In the genomic region with DNA sequence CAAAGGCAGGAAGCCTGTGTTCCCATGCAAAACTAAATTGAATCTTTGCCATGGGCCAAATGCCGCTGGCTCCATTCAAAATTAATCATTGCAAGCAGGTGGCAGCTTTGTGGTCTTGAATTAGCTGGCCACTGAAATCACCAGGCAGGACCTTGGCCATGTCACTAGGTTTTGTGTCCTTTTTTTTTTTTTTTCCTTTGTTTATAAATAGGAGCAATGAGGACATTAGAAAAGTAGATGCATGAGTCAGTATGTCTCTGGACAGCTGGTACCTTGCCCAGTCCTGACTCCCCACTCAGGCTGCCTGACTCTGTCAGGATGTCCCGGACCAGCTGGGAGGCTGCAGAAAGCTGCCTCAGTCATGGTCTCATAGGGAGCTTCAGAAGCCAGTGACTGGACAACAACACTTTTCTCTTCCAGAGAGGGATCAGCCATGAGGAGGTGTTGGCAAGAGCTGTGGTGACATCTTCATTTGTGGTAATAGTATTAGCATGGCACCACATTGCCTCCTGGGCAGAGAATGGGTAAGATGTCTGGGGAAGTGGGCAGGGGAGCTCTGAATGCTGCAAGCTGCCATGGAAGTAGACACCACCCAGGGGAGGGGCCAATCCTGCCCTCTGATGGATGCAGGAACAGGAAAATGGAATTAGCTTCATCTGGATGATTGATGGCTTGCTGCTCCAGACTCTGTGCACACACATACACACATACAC, we compare ENCODE assay signal across 12 mouse cellular contexts. TPM values are rescaled to one million over a fixed set of nuclear protein-coding genes. Genes with fewer than 3 reads are reported as not detected.
A peak's percentile ranks its signal among the peaks of the same experiment; 100 is the strongest.
DNase-seq lines count a peak whose midpoint lies in the region; TF ChIP-seq lines count a peak whose summit lies in the region.
"Had no signal": no experiment of that assay in that cellular context is flagged by ENCODE, and none has a peak within 500 bp of the region (broad histone marks: within the 10 kb centered on the region; RNA-seq: fewer than 3 reads in every experiment).

No protein-coding gene starts in this region.

- no peak for TF ChIP-seq CTCF in gastrocnemius, adult 2 months (IDR thresholded peaks at IDR 0.05)

- H3K4me3 ChIP-seq in gastrocnemius, adult 2 months: no peak overlapping the region
- H3K4me3 ChIP-seq: lung, embryonic 15.5 days had no signal

- no peak overlapping the region for H3K27ac ChIP-seq in gastrocnemius, adult 2 months
- H3K27ac ChIP-seq: kidney, postnatal 0 days; lung, embryonic 15.5 days had no signal

- peak; percentile 54 for DNase-seq in gastrocnemius, adult 2 months
- DNase-seq in gastrocnemius, adult 8-10 months (ENCODE audit: low spot score in 2 of 2): no peak
- DNase-seq in lung, postnatal 10 days: peak; percentile 45
- no peak for DNase-seq in lung, postnatal 25 days (ENCODE audit: low spot score)
- peak; percentile 61 for DNase-seq in gastrocnemius, postnatal 14 days
- DNase-seq in skeletal muscle tissue, adult 2 months (ENCODE audit: low read depth, low spot score): peak; percentile 61
- DNase-seq in layer of hippocampus, adult 18-20 months (ENCODE audit: low spot score in 2 of 2): no peak
- no peak for DNase-seq in left cerebral cortex, postnatal 10 days (ENCODE audit: extremely low spot score in 1 of 2, low spot score in 2 of 2)
- DNase-seq: cerebellum, postnatal 36 days; midbrain, embryonic 14.5 days had no signal

- intact Hi-C loops in gastrocnemius, adult 2 months (cut with DNase I): no loop called here
- intact Hi-C loops in gastrocnemius, postnatal 14 days (cut with DNase I; ENCODE audit: low total_unique reads): no loop called here
- intact Hi-C loops in left cerebral cortex, postnatal 10 days (cut with DNase I): no loop called here

RNA-seq across cellular contexts. Expression of a gene that starts 55.4 kb away (rescaled TPM):
- 1 to 10 TPM; 1.7 to 2.2 TPM for total RNA-seq in gastrocnemius, adult 2 months (2021)
- 1 to 10 TPM; 1.2 to 1.7 (median 1.4) TPM for total RNA-seq in gastrocnemius, adult 8-10 months (2022)
- total RNA-seq in gastrocnemius, postnatal 14 days (2021): 1 to 10 TPM; 2.9 to 3.8 TPM
- 1 to 10 TPM; 4.9 to 6.3 TPM for total RNA-seq in layer of hippocampus, adult 18-20 months (2021)
- total RNA-seq in left cerebral cortex, postnatal 10 days (2021): 1 to 10 TPM; 2.6 to 3.4 TPM

Comparison
In these comparisons a context has a peak if more than half of its experiments do, and no peak if none do; other contexts are left out.
1. DNase-seq: peak in gastrocnemius, adult 2 months (single experiment), lung, postnatal 10 days (single experiment), gastrocnemius, postnatal 14 days (single experiment) and skeletal muscle tissue, adult 2 months (single experiment); none in gastrocnemius, adult 8-10 months (0 of 2), lung, postnatal 25 days (single experiment), layer of hippocampus, adult 18-20 months (0 of 2) and left cerebral cortex, postnatal 10 days (0 of 2).